Mouse (Mus musculus) hindbrain, embryonic 11.5 days (tissue): ENCODE measurements around the gene Naxd. TPM values are rescaled to one million over a fixed set of nuclear protein-coding genes. Genes with fewer than 3 reads are reported as not detected.

Source experiments
- ATAC-seq: fragments of 200-750 bp; cut with Nextera tagmentation; 2 replicates; pipeline ENCODE4 v1.8.0; 2017; ENCODE audit warnings: mild to moderate bottlenecking, moderate TSS enrichment, moderate library complexity; ENCODE audit not compliant: low FRiP score
- DNase-seq: peaks from one replicate; pipeline ENCODE4 v3.0.0-alpha.2; 2015; ENCODE audit warnings: low spot score
- H3K27ac ChIP-seq: fragments of 300-500 bp; sonication (generic); 2 replicates; pipeline ENCODE4 v1.5.1; 2014; ENCODE audit warnings: mild to moderate bottlenecking, low read depth, low read length
- H3K27me3 ChIP-seq: fragments of 300-500 bp; sonication (generic); 2 replicates; pipeline ENCODE4 v1.6.1; 2014; ENCODE audit warnings: mild to moderate bottlenecking, low read length, moderate library complexity, mixed read lengths; ENCODE audit not compliant: control insufficient read depth, insufficient read depth
- H3K36me3 ChIP-seq: fragments of 300-500 bp; sonication (generic); 2 replicates; pipeline ENCODE4 v1.6.1; 2014; ENCODE audit warnings: mild to moderate bottlenecking, low read length, moderate library complexity, mixed read lengths; ENCODE audit not compliant: control insufficient read depth, insufficient read depth
- H3K4me1 ChIP-seq: fragments of 300-500 bp; sonication (generic); replicated peaks from 2 replicates; pipeline ENCODE4 v1.6.1; 2014; ENCODE audit warnings: low read length, mixed read lengths; ENCODE audit not compliant: control insufficient read depth, insufficient read depth
- H3K4me2 ChIP-seq: fragments of 300-500 bp; sonication (generic); replicated peaks from 2 replicates; pipeline ENCODE4 v1.6.1; 2014; ENCODE audit warnings: mild to moderate bottlenecking, low read depth, low read length
- H3K4me3 ChIP-seq: fragments of 300-500 bp; sonication (generic); 2 replicates; pipeline ENCODE4 v1.5.1; 2014; ENCODE audit warnings: low read depth, low read length
- H3K9ac ChIP-seq: fragments of 300-500 bp; sonication (generic); 2 replicates; pipeline ENCODE4 v1.6.1; 2014; ENCODE audit warnings: low read depth, low read length
- H3K9me3 ChIP-seq: fragments of 300-500 bp; sonication (generic); 2 replicates; pipeline ENCODE4 v1.6.1; 2016; ENCODE audit warnings: low read length; ENCODE audit not compliant: control insufficient read depth
- WGBS: fragments of 180-500 bp; shearing (Covaris S2); extraction: QIAGEN DNeasy Blood & Tissue Kit; methylation state at CpG from one replicate; pipeline ENCODE4 v1.1.7; 2014; 5-methylcytosine and 5-hydroxymethylcytosine counted together
- polyA plus RNA-seq: library from polyadenylated mRNA; unstranded; fragments of >200 nt; fragmentation: Nextera tagmentation; extraction: Ambion mirVana; gene quantifications from 2 replicates; pipeline ENCODE4 v1.2.1, GENCODE M21; 2014

The Naxd gene
- polyA plus RNA-seq, 1 experiment from 2014 or later = 108 TPM

DNA sequence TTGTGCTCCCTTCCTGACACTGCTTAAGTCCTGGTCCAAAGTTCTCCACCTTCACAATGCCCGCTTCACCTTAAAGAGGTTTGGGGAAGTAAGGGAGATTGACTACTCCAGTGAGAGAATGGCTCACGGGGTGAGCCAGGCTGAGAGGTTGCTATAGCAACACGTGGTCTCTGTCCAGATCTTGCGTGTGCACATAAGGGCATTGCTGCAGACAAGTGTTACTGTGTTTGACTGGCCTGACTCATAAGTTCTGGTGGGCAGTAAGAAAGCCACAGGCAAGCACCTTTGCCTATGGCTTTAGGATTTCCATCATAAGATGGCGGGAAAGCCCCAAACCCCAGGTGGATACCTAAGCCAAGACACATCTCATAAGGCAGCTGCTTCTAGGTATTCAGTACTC is 66.9 kb downstream of the Naxd start:
- H3K27ac ChIP-seq = no peak overlapping the region
- 90% methylated on average over 5 of the region's 5 CpGs for WGBS
- no peak overlapping the region for H3K4me2 ChIP-seq
- DNase-seq = no peak
- H3K9me3 ChIP-seq = no peaks in the 10 kb centered on the region
- H3K36me3 ChIP-seq = peaks cover 16% of the 10 kb centered on the region
- no peaks in the 10 kb centered on the region for H3K27me3 ChIP-seq
- no peak overlapping the region for H3K9ac ChIP-seq
- ATAC-seq = no peak
- H3K4me3 ChIP-seq = no peak overlapping the region
- 0 out of 2 replicates have a peak, but pooled peaks cover 2% of the 10 kb centered on the region for H3K4me1 ChIP-seq

Other genes starting within 250 kb of the Naxd start
- 26.2 and 29.9 TPM in 2 replicates for gene Col4a2, start 184.7 kb upstream of the Naxd start, polyA plus RNA-seq
- 91.8 and 94.2 TPM in 2 replicates for gene Col4a1, start 184.7 kb upstream of the Naxd start, polyA plus RNA-seq
- 0.83 and 1.3 TPM in 2 replicates for gene Rab20, start 18.8 kb upstream of the Naxd start, polyA plus RNA-seq
- 17.5 and 19.5 TPM in 2 replicates for gene Cars2, start 53.3 kb downstream of the Naxd start, polyA plus RNA-seq
- gene Ing1, start 58.1 kb downstream of the Naxd start, polyA plus RNA-seq = 41.6 and 45.7 TPM in 2 replicates
- 90.2 and 104 TPM in 2 replicates for gene Ankrd10, start 138.3 kb downstream of the Naxd start, polyA plus RNA-seq
- not detected in 2 replicates for gene 1700016D06Rik, start 203.6 kb downstream of the Naxd start, polyA plus RNA-seq
- 54.3 and 57.0 TPM in 2 replicates for gene Arhgef7, start 230.2 kb downstream of the Naxd start, polyA plus RNA-seq